Mouse (Mus musculus): Measurements from ENCODE around the gene Cmklr1. TPM values are rescaled to one million over a fixed set of nuclear protein-coding genes. Genes with fewer than 3 reads are reported as not detected.
A peak's percentile ranks its signal among the peaks of the same experiment; 100 is the strongest.

Gene Cmklr1
- total RNA-seq, 2 experiments from 2014 or later = 1.9 to 2.2 TPM

DNA sequence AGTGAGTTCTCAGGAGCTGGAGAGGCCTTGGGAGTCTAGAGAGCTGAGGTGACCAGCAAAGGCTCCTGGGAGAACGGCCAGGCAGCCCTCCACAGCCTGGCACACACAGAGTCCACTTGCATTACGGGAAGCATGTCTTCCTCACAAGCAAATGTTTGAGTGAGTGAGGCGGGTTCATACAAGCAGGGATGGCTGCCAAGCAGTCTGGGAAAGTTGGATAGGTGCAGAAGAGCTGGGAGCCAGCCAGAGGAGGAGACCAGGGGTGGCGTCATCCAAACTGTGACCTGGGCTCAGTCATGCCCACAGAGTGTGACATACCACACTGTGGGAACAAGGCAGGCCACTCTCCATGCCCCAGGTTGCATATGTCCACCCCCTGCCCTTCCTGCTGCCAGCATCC is 25.2 kb downstream of the Cmklr1 start:
- ATAC-seq (ENCODE audit: poor library complexity, severe bottlenecking) = no peak

- ATAC-seq (ENCODE audit: poor library complexity, severe bottlenecking) = no peak
Measured at GRCm38 (mm10) chr5:113623052-113623451, 27.2 kb downstream of the Cmklr1 start.

DNA sequence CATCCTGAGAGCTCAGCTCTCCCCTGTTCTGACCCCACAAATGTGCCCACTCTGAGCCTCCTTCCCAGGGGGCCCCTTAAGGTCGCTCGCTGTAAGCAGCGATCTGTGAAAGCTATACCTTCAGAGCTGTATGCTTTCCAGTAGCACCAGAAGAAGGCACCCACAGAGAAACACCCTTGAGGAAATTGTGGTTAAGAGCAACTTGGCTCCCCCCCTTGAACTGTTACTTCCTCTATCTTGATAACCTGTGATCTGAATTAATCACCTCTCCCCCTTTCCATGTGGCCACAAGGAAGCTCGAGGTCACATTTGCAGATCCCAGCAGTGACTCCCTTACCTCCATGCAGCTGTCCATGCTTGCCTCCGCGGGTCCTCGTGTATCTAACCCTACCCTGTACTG is 29.2 kb downstream of the Cmklr1 start:
- peak; percentile 75 for ATAC-seq (ENCODE audit: poor library complexity, severe bottlenecking)

- ATAC-seq (ENCODE audit: poor library complexity, severe bottlenecking) = no peak
Measured at GRCm38 (mm10) chr5:113620130-113620716, 30.0 kb downstream of the Cmklr1 start.

DNA sequence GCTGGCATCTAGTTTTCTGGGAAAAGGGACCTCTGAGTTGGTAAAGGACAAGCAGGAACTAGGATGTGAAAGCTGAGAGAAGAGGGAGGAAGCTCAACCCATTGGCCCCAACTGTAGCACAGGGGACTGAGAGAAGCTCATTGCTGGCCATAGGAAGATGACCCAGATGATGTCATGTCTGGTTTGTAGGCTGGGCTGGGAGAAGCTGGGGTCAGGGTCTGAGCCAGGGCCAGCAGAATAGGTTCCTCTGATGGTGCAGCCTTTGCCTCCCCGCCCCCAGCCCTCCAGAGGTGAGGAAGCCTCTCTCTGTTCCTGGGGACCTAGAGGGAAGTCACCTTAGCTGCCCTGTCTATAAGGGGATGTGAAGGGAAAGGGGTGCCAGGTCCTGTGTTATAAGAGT is 31.1 kb downstream of the Cmklr1 start:
- ATAC-seq (ENCODE audit: poor library complexity, severe bottlenecking) = no peak

- ATAC-seq (ENCODE audit: poor library complexity, severe bottlenecking) = no peak
Measured at GRCm38 (mm10) chr5:113618716-113619115, 31.5 kb downstream of the Cmklr1 start.

DNA sequence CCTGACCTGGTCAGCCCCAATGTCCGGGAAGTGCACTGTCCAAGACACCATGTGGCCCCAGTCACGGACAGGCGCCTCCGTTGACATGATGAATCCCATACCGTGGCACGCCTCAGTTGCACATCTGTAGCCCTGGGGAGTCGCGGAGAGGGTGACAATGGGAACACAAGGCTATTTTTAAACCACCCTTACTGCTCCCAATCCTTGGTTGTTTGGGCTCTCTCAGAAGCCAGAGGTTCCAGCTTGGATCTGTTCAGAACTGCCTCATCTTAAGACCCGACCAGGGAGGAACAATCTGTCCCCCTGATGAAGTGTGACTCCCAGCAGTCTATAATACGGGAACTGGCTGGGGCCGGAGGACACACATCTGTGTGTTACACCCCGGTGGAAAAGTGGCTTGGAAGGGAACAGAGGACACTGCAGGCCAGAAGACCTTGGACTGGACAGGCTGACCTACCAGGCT is 38.4 kb downstream of the Cmklr1 start:
- ATAC-seq (ENCODE audit: poor library complexity, severe bottlenecking) = no peak

GRCm38 (mm10) chr5:113611131-113611530 is 39.1 kb downstream of the Cmklr1 start:
- no peak for ATAC-seq (ENCODE audit: poor library complexity, severe bottlenecking)

DNA sequence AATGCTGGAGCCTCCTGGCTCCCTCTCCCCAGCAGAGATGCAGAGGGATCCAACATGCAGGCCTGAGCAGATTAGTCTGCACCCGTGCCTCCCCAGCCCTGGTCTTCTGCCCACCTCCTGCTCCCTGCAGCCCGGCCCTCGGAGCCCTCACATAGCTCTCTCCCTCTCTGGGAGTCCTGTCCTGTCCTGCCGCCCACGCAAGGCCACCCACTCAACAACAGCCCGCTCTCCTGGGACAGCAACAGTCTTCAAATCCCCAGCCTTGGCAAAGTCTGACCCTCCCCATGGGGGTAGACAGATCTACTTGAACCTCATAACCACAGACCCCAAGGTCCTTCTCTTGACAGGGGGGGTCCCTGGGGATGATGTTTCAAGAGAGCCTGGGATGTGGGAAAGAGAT is 39.7 kb downstream of the Cmklr1 start:
- ATAC-seq (ENCODE audit: poor library complexity, severe bottlenecking) = no peak

DNA sequence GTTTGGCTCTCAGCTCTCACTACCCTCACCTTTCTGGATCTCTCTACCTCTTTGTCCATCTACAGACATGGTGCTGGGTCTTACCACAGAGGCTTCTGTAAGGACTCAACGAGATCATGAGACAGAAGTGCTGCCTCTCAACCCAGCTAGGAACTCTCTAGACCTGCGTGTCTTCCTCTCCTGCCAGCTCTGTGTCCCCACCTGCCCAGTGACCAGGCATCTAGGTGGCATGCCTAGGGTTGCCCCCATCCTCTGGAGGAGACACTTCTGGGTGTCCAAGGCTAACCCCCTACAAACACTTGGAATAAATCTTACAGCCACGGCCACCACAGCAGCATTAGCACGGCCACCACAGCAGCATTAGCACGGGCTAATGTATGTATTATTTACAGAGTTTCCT is 40.3 kb downstream of the Cmklr1 start:
- ATAC-seq (ENCODE audit: poor library complexity, severe bottlenecking) = no peak

GRCm38 (mm10) chr5:113608511-113608910 is 41.7 kb downstream of the Cmklr1 start:
- no peak for ATAC-seq (ENCODE audit: poor library complexity, severe bottlenecking)

- no peak for ATAC-seq (ENCODE audit: poor library complexity, severe bottlenecking)
Measured at GRCm38 (mm10) chr5:113607941-113608431, 42.2 kb downstream of the Cmklr1 start.

- ATAC-seq (ENCODE audit: poor library complexity, severe bottlenecking) = no peak
Measured at GRCm38 (mm10) chr5:113606961-113607785, 43.1 kb downstream of the Cmklr1 start.

DNA sequence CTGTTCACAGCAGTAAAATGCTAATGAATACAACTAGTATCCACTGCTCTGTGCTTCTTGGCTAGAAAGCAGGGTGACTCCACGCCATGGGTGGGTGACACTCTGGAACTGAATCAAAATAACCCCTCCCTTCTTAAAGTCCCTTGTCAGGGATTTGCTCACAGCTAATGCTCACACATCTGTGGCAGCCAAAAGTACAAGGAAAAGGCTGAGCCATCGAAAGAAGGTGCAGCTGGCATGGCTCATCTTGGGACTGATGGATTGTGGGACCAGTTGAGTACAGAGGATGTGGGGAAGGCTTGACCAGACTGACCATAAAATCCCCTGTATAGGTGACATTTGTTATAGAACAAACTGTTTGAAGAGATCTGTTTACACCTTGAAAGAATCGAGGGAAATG is 44.1 kb downstream of the Cmklr1 start:
- no peak for ATAC-seq (ENCODE audit: poor library complexity, severe bottlenecking)

GRCm38 (mm10) chr5:113604758-113605157 is 45.5 kb downstream of the Cmklr1 start:
- no peak for ATAC-seq (ENCODE audit: poor library complexity, severe bottlenecking)

GRCm38 (mm10) chr5:113603471-113603870 is 46.8 kb downstream of the Cmklr1 start:
- ATAC-seq (ENCODE audit: poor library complexity, severe bottlenecking) = no peak

- no peak for ATAC-seq (ENCODE audit: poor library complexity, severe bottlenecking)
Measured at GRCm38 (mm10) chr5:113600803-113601202, 49.4 kb downstream of the Cmklr1 start.

DNA sequence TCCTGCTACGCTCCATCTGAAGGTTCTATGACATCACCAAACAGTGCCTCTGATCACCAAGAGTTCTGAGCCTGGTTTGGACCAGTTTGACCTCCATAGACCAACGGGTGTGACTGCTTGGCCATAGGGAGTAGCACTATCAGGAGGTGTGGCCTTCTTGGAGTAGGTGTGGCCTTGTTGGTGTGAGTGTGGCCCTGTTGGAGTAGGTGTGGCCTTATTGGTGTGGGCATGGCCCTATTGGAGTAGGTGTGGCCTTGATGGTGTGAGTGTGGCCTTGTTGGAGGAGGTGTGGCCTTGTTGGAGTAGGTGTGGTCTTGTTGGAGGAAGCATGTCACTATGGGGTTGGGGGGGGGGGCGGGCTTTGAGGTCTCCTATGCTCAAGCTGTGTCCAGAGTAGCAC is 50.0 kb downstream of the Cmklr1 start:
- ATAC-seq (ENCODE audit: poor library complexity, severe bottlenecking) = no peak

GRCm38 (mm10) chr5:113596780-113597353 is 53.4 kb downstream of the Cmklr1 start:
- ATAC-seq (ENCODE audit: poor library complexity, severe bottlenecking) = no peak

- no peak for ATAC-seq (ENCODE audit: poor library complexity, severe bottlenecking)
Measured at GRCm38 (mm10) chr5:113596252-113596651, 54.0 kb downstream of the Cmklr1 start.

- no peak; the same call in 1 of the 2 replicates for ATAC-seq (ENCODE audit: poor library complexity, severe bottlenecking)
Measured at GRCm38 (mm10) chr5:113593911-113594705, 56.1 kb downstream of the Cmklr1 start.
